Mouse (Mus musculus) liver, adult 2 months (tissue): Measurements from ENCODE around the gene Stard3.

Experiments used
- CTCF ChIP-seq: fragments of 200-500 bp; IDR thresholded peaks from 2 replicates; pipeline ENCODE4 v1.5.1; 2011; ENCODE audit warnings: low read depth, low read length, control low read depth
- POLR2A ChIP-seq: fragments of 200-500 bp; IDR thresholded peaks from 2 replicates; pipeline ENCODE4 v1.6.1; 2011; ENCODE audit warnings: low read length, control low read depth; ENCODE audit not compliant: insufficient read depth; ENCODE audit errors: extremely low read depth

DNA sequence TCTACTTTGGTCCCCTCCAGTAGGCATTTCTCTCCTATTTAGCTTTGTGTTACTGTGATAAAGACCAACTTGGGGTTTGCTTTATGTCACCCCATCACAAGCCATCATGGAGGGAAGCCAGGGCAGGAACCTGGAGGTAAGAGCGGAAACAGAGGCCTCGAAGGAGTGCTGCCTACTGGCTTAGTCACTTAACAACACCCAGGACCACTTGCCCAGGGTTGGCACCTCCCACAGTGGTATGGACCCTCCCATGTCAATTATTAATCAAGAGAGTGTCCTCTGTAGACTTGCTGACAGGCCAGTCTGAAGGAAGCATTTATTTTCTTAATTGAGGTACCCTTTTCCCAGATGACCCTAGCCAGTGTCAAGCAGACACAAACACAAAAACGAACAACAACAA lies 42.6 kb downstream of the Stard3 start:
- no peak for TF ChIP-seq POLR2A
- no peak for TF ChIP-seq CTCF
